8 mouse cellular contexts compared by ENCODE assay signal in genomic region chr8:91154564-91154963, GRCm38 (mm10). TPM values are rescaled to one million over a fixed set of nuclear protein-coding genes. Genes with fewer than 3 reads are reported as not detected.
DNase-seq lines count a peak whose midpoint lies in the region; ATAC-seq and TF ChIP-seq lines count a peak whose summit lies in the region.

No protein-coding gene starts in this region.

- no peak overlapping the region for H3K27ac ChIP-seq in midbrain, postnatal 0 days (ENCODE audit: low read depth, low read length)
- H3K27ac ChIP-seq in midbrain, embryonic 13.5 days, result no peak overlapping the region
- H3K27ac ChIP-seq in bone marrow, adult 2 months (ENCODE audit: control insufficient read depth, insufficient read depth, low read depth, low read length, poor library complexity), result no peak overlapping the region
- no peak overlapping the region for H3K27ac ChIP-seq in liver, embryonic 14.5 days
- no peak overlapping the region for H3K27ac ChIP-seq in testis, adult 2 months (ENCODE audit: control insufficient read depth, insufficient read depth, low read depth, low read length)

- no peak for TF ChIP-seq POLR2A in bone marrow, adult 2 months (IDR thresholded peaks at IDR 0.05; ENCODE audit: borderline replicate concordance, control insufficient read depth, low read depth, low read length)
- TF ChIP-seq POLR2A in testis, adult 2 months (IDR thresholded peaks at IDR 0.05; ENCODE audit: control insufficient read depth, low read depth, low read length), result no peak

- H3K4me2 ChIP-seq in midbrain, postnatal 0 days (ENCODE audit: low read depth, low read length, poor library complexity, severe bottlenecking), result no peak overlapping the region
- no peak overlapping the region for H3K4me2 ChIP-seq in midbrain, embryonic 13.5 days (replicated peaks)
- H3K4me2 ChIP-seq in liver, embryonic 14.5 days (ENCODE audit: low read depth), result no peak overlapping the region

- no peak for ATAC-seq in midbrain, postnatal 0 days (ENCODE audit: low FRiP score)
- no peak for ATAC-seq in midbrain, embryonic 13.5 days
- ATAC-seq in liver, embryonic 14.5 days (ENCODE audit: insufficient read depth), result no peak

- peak; percentile 5 for DNase-seq in midbrain, postnatal 0 days (ENCODE audit: low spot score)
- peak in 2 of 3 experiments; percentile 30 to 33 for DNase-seq in liver, embryonic 14.5 days (ENCODE audit: low read depth in 3 of 3, low spot score in 3 of 3)
- DNase-seq in ovary, adult 18-20 months (ENCODE audit: low spot score), result no peak
- no peak for DNase-seq in cerebellum, adult 11-12 months
- no peak for DNase-seq in gastrocnemius, adult 18-20 months (ENCODE audit: low spot score)

- H3K36me3 ChIP-seq in midbrain, postnatal 0 days (ENCODE audit: insufficient read depth, low read length), result no peaks in the 10 kb centered on the region
- no peaks in the 10 kb centered on the region for H3K36me3 ChIP-seq in midbrain, embryonic 13.5 days
- H3K36me3 ChIP-seq in liver, embryonic 14.5 days (replicated peaks; ENCODE audit: control insufficient read depth, insufficient read depth, low read depth), result no peaks in the 10 kb centered on the region
- H3K36me3 ChIP-seq in testis, adult 2 months (ENCODE audit: control insufficient read depth, insufficient read depth, low read length), result no peaks in the 10 kb centered on the region

- H3K9ac ChIP-seq in midbrain, postnatal 0 days (replicated peaks; ENCODE audit: low read length, poor library complexity, severe bottlenecking), result no peak overlapping the region
- H3K9ac ChIP-seq in midbrain, embryonic 13.5 days (replicated peaks), result no peak overlapping the region
- H3K9ac ChIP-seq in liver, embryonic 14.5 days (replicated peaks), result no peak overlapping the region

- WGBS in midbrain, postnatal 0 days, result 51% methylated on average over 6 of the region's 6 CpGs
- WGBS in midbrain, embryonic 13.5 days, result 45% methylated on average over 6 of the region's 6 CpGs
- 62% methylated on average over 6 of the region's 6 CpGs for WGBS in bone marrow, adult 2 months
- 43% methylated on average over 6 of the region's 6 CpGs for WGBS in liver, embryonic 14.5 days (ENCODE audit: insufficient replicate concordance)

- TF ChIP-seq CTCF in midbrain, postnatal 0 days (IDR thresholded peaks at IDR 0.05), result peak; percentile 49
- TF ChIP-seq CTCF in bone marrow, adult 2 months (IDR thresholded peaks at IDR 0.05; ENCODE audit: control insufficient read depth, insufficient read depth, low read length), result 0 out of 2 replicates have a peak, but pooled peaks have one; percentile 13
- peak; percentile 57 for TF ChIP-seq CTCF in liver, embryonic 14.5 days (IDR thresholded peaks at IDR 0.05; ENCODE audit: low read depth)
- TF ChIP-seq CTCF in testis, adult 2 months (IDR thresholded peaks at IDR 0.05; ENCODE audit: control insufficient read depth, insufficient read depth, insufficient replicate concordance, low read depth, low read length), result peak; percentile 61; the same call in 1 of the 2 replicates

- no peaks in the 10 kb centered on the region; the same call in 1 of the 2 replicates for H3K4me1 ChIP-seq in midbrain, postnatal 0 days (ENCODE audit: insufficient read depth, low read length)
- H3K4me1 ChIP-seq in midbrain, embryonic 13.5 days (replicated peaks), result peaks cover 8% of the 10 kb centered on the region
- peaks cover 9% of the 10 kb centered on the region for H3K4me1 ChIP-seq in bone marrow, adult 2 months (ENCODE audit: control insufficient read depth, insufficient read depth, low read length)
- H3K4me1 ChIP-seq in liver, embryonic 14.5 days (replicated peaks; ENCODE audit: control insufficient read depth in 2 of 2, insufficient read depth in 2 of 2, low read length in 1 of 2), result no peaks in the 10 kb centered on the region
- peaks cover 2% of the 10 kb centered on the region; the same call in 1 of the 2 replicates for H3K4me1 ChIP-seq in testis, adult 2 months (ENCODE audit: control insufficient read depth, insufficient read depth, low read length)

- H3K27me3 ChIP-seq in midbrain, postnatal 0 days (ENCODE audit: insufficient read depth, low read length), result no peaks in the 10 kb centered on the region
- no peaks in the 10 kb centered on the region for H3K27me3 ChIP-seq in midbrain, embryonic 13.5 days
- H3K27me3 ChIP-seq in liver, embryonic 14.5 days (ENCODE audit: control insufficient read depth, insufficient read depth, low read length), result no peaks in the 10 kb centered on the region
- no peaks in the 10 kb centered on the region for H3K27me3 ChIP-seq in testis, adult 2 months (ENCODE audit: control insufficient read depth, insufficient read depth, low read length)

- TF ChIP-seq EP300 in liver, embryonic 14.5 days (IDR thresholded peaks at IDR 0.05; ENCODE audit: low read depth), result no peak

- H3K4me3 ChIP-seq in midbrain, postnatal 0 days (ENCODE audit: low read depth, low read length), result no peak overlapping the region
- no peak overlapping the region for H3K4me3 ChIP-seq in midbrain, embryonic 13.5 days (replicated peaks)
- H3K4me3 ChIP-seq in bone marrow, adult 2 months (replicated peaks; ENCODE audit: control insufficient read depth, low read depth, low read length), result no peak overlapping the region
- H3K4me3 ChIP-seq in liver, embryonic 14.5 days (ENCODE audit: insufficient read depth in 1 of 2, low read depth in 2 of 2, low read length in 2 of 2), result no peak overlapping the region
- no peak overlapping the region for H3K4me3 ChIP-seq in testis, adult 2 months (ENCODE audit: control insufficient read depth, low read depth, low read length)

- H3K9me3 ChIP-seq in midbrain, postnatal 0 days (ENCODE audit: low read length), result no peaks in the 10 kb centered on the region
- 0 out of 2 replicates have a peak, but pooled peaks cover 4% of the 10 kb centered on the region for H3K9me3 ChIP-seq in midbrain, embryonic 13.5 days
- no peaks in the 10 kb centered on the region for H3K9me3 ChIP-seq in liver, embryonic 14.5 days (ENCODE audit: control insufficient read depth, low read length)

RNA-seq across cellular contexts. Expression of gene Aktip, which starts 45.2 kb away (rescaled TPM):
- 133 and 163 TPM in 2 replicates for total RNA-seq in midbrain, postnatal 0 days (2014; rRNA removed)
- polyA plus RNA-seq in midbrain, postnatal 0 days (2015; fragmentation: Nextera tagmentation; extraction: Ambion mirVana), result 133 and 134 TPM in 2 replicates
- 128 and 133 TPM in 2 replicates for polyA plus RNA-seq in midbrain, embryonic 13.5 days (2015; fragmentation: Nextera tagmentation; extraction: Ambion mirVana)
- 4.8 and 6.9 TPM in 2 replicates for polyA plus RNA-seq in bone marrow, adult 2 months (2011; ENCODE audit: insufficient read depth, insufficient read length, low replicate concordance, missing spikeins)
- 2.7 and 2.9 TPM in 2 replicates for polyA plus RNA-seq in liver, embryonic 14.5 days (2012; rRNA removed)
- 5.6 and 6.6 TPM in 2 replicates for polyA plus RNA-seq in liver, embryonic 14.5 days (2014; fragmentation: Nextera tagmentation; extraction: Ambion mirVana)
- 48.4 and 54.0 TPM in 2 replicates for polyA plus RNA-seq in testis, adult 2 months (2012; rRNA removed)
- 10 to 100 TPM; 58.7 to 71.0 TPM for total RNA-seq in gastrocnemius, adult 18-20 months (2021)

Comparison
In these comparisons a context has a peak if more than half of its experiments do, and no peak if none do; other contexts are left out.
1. DNase-seq: peak in midbrain, postnatal 0 days (single experiment) and liver, embryonic 14.5 days (2 of 3); none in ovary, adult 18-20 months (single experiment), cerebellum, adult 11-12 months (single experiment) and gastrocnemius, adult 18-20 months (single experiment).
2. Peak in every context shown above with its lines, with median percentiles within 50 percentile points of each other: CTCF ChIP-seq.